Mouse (Mus musculus) midbrain, embryonic 12.5 days (tissue): ENCODE data around the gene Herpud1. TPM values are rescaled to one million over a fixed set of nuclear protein-coding genes. Genes with fewer than 3 reads are reported as not detected.

Source experiments
- ATAC-seq: fragments of 200-750 bp; cut with Nextera tagmentation; 2 replicates; pipeline ENCODE4 v1.8.0; 2017; ENCODE audit warnings: low read depth, moderate TSS enrichment, moderate library complexity; ENCODE audit not compliant: low FRiP score
- H3K27ac ChIP-seq: fragments of 300-500 bp; sonication (generic); replicated peaks from 2 replicates; pipeline ENCODE4 v1.5.1; 2016; ENCODE audit warnings: mild to moderate bottlenecking
- H3K27me3 ChIP-seq: fragments of 300-500 bp; sonication (generic); 2 replicates; pipeline ENCODE4 v1.6.1; 2016; ENCODE audit warnings: mild to moderate bottlenecking
- H3K36me3 ChIP-seq: fragments of 300-500 bp; sonication (generic); 2 replicates; pipeline ENCODE4 v1.6.1; 2016
- H3K4me1 ChIP-seq: fragments of 300-500 bp; sonication (generic); 2 replicates; pipeline ENCODE4 v1.6.1; 2016
- H3K4me2 ChIP-seq: fragments of 300-500 bp; sonication (generic); replicated peaks from 2 replicates; pipeline ENCODE4 v1.6.1; 2016; ENCODE audit warnings: mild to moderate bottlenecking, moderate library complexity
- H3K4me3 ChIP-seq: fragments of 300-500 bp; sonication (generic); 2 replicates; pipeline ENCODE4 v1.5.1; 2016; ENCODE audit warnings: mild to moderate bottlenecking
- H3K9ac ChIP-seq: fragments of 300-500 bp; sonication (generic); replicated peaks from 2 replicates; pipeline ENCODE4 v1.6.1; 2016; ENCODE audit warnings: mild to moderate bottlenecking, moderate library complexity
- H3K9me3 ChIP-seq: fragments of 300-500 bp; sonication (generic); 2 replicates; pipeline ENCODE4 v1.6.1; 2016; ENCODE audit warnings: mild to moderate bottlenecking
- WGBS: fragments of 180-500 bp; shearing (Covaris S2); methylation state at CpG from one replicate; pipeline ENCODE4 v1.1.7; 2016; 5-methylcytosine and 5-hydroxymethylcytosine counted together
- polyA plus RNA-seq: library from polyadenylated mRNA; unstranded; fragments of >200 nt; fragmentation: Nextera tagmentation; extraction: Ambion mirVana; gene quantifications from 2 replicates; pipeline ENCODE4 v1.2.1, GENCODE M21; 2016

Gene Herpud1
- polyA plus RNA-seq: 55.4 and 57.7 TPM in 2 replicates

GRCm38 (mm10) chr8:94386214-94387026 is at the start of gene Herpud1:
TSS of gene Herpud1 (plus strand) at chr8:94386438.
- Histone ChIP-seq H3K4me3 (peak within 1 kb of the TSS; percentile 80), H3K4me1 (peaks cover 14% of the 10 kb centered on the region), H3K27ac (peak within 1 kb of the TSS; percentile 81), H3K4me2 (peak within 1 kb of the TSS; percentile 89), H3K9ac (peak within 1 kb of the TSS; percentile 85), H3K9me3 (no peaks in the 10 kb centered on the region), H3K27me3 (no peaks in the 10 kb centered on the region), H3K36me3 (peaks cover 23% of the 10 kb centered on the region)
- ATAC-seq: peak; percentile 100
- under 1% methylated on average over 65 of the region's 65 CpGs for WGBS

- no peak for ATAC-seq
- H3K4me1 ChIP-seq: no peaks in the 10 kb centered on the region
- no peak overlapping the region for H3K9ac ChIP-seq
- no peak overlapping the region for H3K4me2 ChIP-seq
- WGBS: 89% methylated on average over 8 of the region's 8 CpGs
- no peak overlapping the region for H3K27ac ChIP-seq
- no peaks in the 10 kb centered on the region for H3K27me3 ChIP-seq
- no peaks in the 10 kb centered on the region for H3K36me3 ChIP-seq
- no peak overlapping the region for H3K4me3 ChIP-seq
- no peaks in the 10 kb centered on the region for H3K9me3 ChIP-seq
Measured at GRCm38 (mm10) chr8:94337559-94337958, 48.7 kb upstream of the Herpud1 start.

GRCm38 (mm10) chr8:94340796-94341195 is 45.4 kb upstream of the Herpud1 start:
- H3K4me1 ChIP-seq: no peaks in the 10 kb centered on the region
- 89% methylated on average over 7 of the region's 7 CpGs for WGBS
- H3K9ac ChIP-seq: no peak overlapping the region
- no peak for ATAC-seq
- no peak overlapping the region for H3K4me2 ChIP-seq
- no peaks in the 10 kb centered on the region for H3K36me3 ChIP-seq
- H3K4me3 ChIP-seq: no peak overlapping the region
- H3K27me3 ChIP-seq: no peaks in the 10 kb centered on the region
- H3K9me3 ChIP-seq: no peaks in the 10 kb centered on the region
- H3K27ac ChIP-seq: no peak overlapping the region

GRCm38 (mm10) chr8:94342691-94343090 is 43.5 kb upstream of the Herpud1 start:
- Histone ChIP-seq H3K9ac (no peak overlapping the region), H3K4me2 (no peak overlapping the region), H3K36me3 (no peaks in the 10 kb centered on the region), H3K4me3 (no peak overlapping the region), H3K27ac (no peak overlapping the region), H3K27me3 (no peaks in the 10 kb centered on the region), H3K4me1 (no peaks in the 10 kb centered on the region), H3K9me3 (no peaks in the 10 kb centered on the region)
- WGBS: 88% methylated on average over 10 of the region's 10 CpGs
- ATAC-seq: no peak

- Histone ChIP-seq H3K4me2 (no peak overlapping the region), H3K9ac (no peak overlapping the region), H3K9me3 (no peaks in the 10 kb centered on the region), H3K4me1 (no peaks in the 10 kb centered on the region), H3K4me3 (no peak overlapping the region), H3K36me3 (no peaks in the 10 kb centered on the region), H3K27me3 (no peaks in the 10 kb centered on the region), H3K27ac (no peak overlapping the region)
- WGBS: 15% methylated on average over 6 of the region's 6 CpGs
- no peak for ATAC-seq
Measured at GRCm38 (mm10) chr8:94343290-94343689, 42.9 kb upstream of the Herpud1 start.

GRCm38 (mm10) chr8:94343778-94344320 is 42.4 kb upstream of the Herpud1 start:
- Histone ChIP-seq H3K4me1 (no peaks in the 10 kb centered on the region), H3K36me3 (no peaks in the 10 kb centered on the region), H3K27ac (no peak overlapping the region), H3K9me3 (no peaks in the 10 kb centered on the region), H3K4me3 (no peak overlapping the region), H3K4me2 (no peak overlapping the region), H3K9ac (no peak overlapping the region), H3K27me3 (no peaks in the 10 kb centered on the region)
- ATAC-seq: no peak
- WGBS: 94% methylated on average over 11 of the region's 11 CpGs

GRCm38 (mm10) chr8:94345657-94346056 is 40.6 kb upstream of the Herpud1 start:
- Histone ChIP-seq H3K9me3 (no peaks in the 10 kb centered on the region), H3K27ac (no peak overlapping the region), H3K4me2 (no peak overlapping the region), H3K4me3 (no peak overlapping the region), H3K9ac (no peak overlapping the region), H3K36me3 (no peaks in the 10 kb centered on the region), H3K4me1 (no peaks in the 10 kb centered on the region), H3K27me3 (no peaks in the 10 kb centered on the region)
- WGBS: 85% methylated on average over 4 of the region's 4 CpGs
- ATAC-seq: no peak

- Histone ChIP-seq H3K27ac (no peak overlapping the region), H3K4me1 (no peaks in the 10 kb centered on the region), H3K4me2 (no peak overlapping the region), H3K9me3 (no peaks in the 10 kb centered on the region), H3K9ac (no peak overlapping the region), H3K27me3 (no peaks in the 10 kb centered on the region), H3K4me3 (no peak overlapping the region), H3K36me3 (no peaks in the 10 kb centered on the region)
- no peak for ATAC-seq
- WGBS: 94% methylated on average over 13 of the region's 13 CpGs
Measured at GRCm38 (mm10) chr8:94346264-94346663, 40.0 kb upstream of the Herpud1 start.

- Histone ChIP-seq H3K4me1 (no peaks in the 10 kb centered on the region), H3K27ac (no peak overlapping the region), H3K36me3 (no peaks in the 10 kb centered on the region), H3K27me3 (no peaks in the 10 kb centered on the region), H3K4me3 (no peak overlapping the region), H3K9me3 (no peaks in the 10 kb centered on the region), H3K4me2 (no peak overlapping the region), H3K9ac (no peak overlapping the region)
- ATAC-seq: no peak
- 81% methylated on average over 9 of the region's 9 CpGs for WGBS
Measured at GRCm38 (mm10) chr8:94348425-94348824, 37.8 kb upstream of the Herpud1 start.

GRCm38 (mm10) chr8:94354069-94354531 is 32.1 kb upstream of the Herpud1 start:
- Histone ChIP-seq H3K27me3 (no peaks in the 10 kb centered on the region), H3K4me2 (no peak overlapping the region), H3K36me3 (no peaks in the 10 kb centered on the region), H3K27ac (no peak overlapping the region), H3K4me1 (no peaks in the 10 kb centered on the region), H3K9me3 (no peaks in the 10 kb centered on the region), H3K9ac (no peak overlapping the region), H3K4me3 (no peak overlapping the region)
- ATAC-seq: no peak
- WGBS: 85% methylated on average over 7 of the region's 7 CpGs

- H3K9me3 ChIP-seq: no peaks in the 10 kb centered on the region
- no peak overlapping the region for H3K4me3 ChIP-seq
- WGBS: 70% methylated on average over 4 of the region's 4 CpGs
- ATAC-seq: no peak
- no peaks in the 10 kb centered on the region for H3K27me3 ChIP-seq
- H3K9ac ChIP-seq: no peak overlapping the region
- H3K27ac ChIP-seq: no peak overlapping the region
- H3K4me1 ChIP-seq: no peaks in the 10 kb centered on the region
- no peaks in the 10 kb centered on the region for H3K36me3 ChIP-seq
- H3K4me2 ChIP-seq: no peak overlapping the region
Measured at GRCm38 (mm10) chr8:94354571-94354970, 31.7 kb upstream of the Herpud1 start.

- Histone ChIP-seq H3K4me3 (no peak overlapping the region), H3K9me3 (no peaks in the 10 kb centered on the region), H3K27ac (no peak overlapping the region), H3K4me2 (no peak overlapping the region), H3K36me3 (no peaks in the 10 kb centered on the region), H3K27me3 (no peaks in the 10 kb centered on the region), H3K4me1 (no peaks in the 10 kb centered on the region), H3K9ac (no peak overlapping the region)
- ATAC-seq: no peak
- WGBS: 86% methylated on average over 6 of the region's 6 CpGs
Measured at GRCm38 (mm10) chr8:94357220-94357619, 29.0 kb upstream of the Herpud1 start.
